Mouse (Mus musculus) liver, postnatal 0 days (tissue): ENCODE results near the gene Krt80. TPM values are rescaled to one million over a fixed set of nuclear protein-coding genes. Genes with fewer than 3 reads are reported as not detected.
A peak's percentile ranks its signal among the peaks of the same experiment; 100 is the strongest.

Experiments
- ATAC-seq: fragments of 200-750 bp; cut with Nextera tagmentation; 2 replicates; pipeline ENCODE4 v1.8.0; 2017; ENCODE audit warnings: mild to moderate bottlenecking, moderate library complexity
- DNase-seq: peaks from one replicate; pipeline ENCODE4 v3.0.0-alpha.2; 2016
- H3K27ac ChIP-seq: fragments of 300-500 bp; sonication (generic); 2 replicates; pipeline ENCODE4 v1.5.1; 2014; ENCODE audit warnings: antibody characterized with exemption, moderate library complexity, mild to moderate bottlenecking, low read depth
- H3K27me3 ChIP-seq: fragments of 300-500 bp; sonication (generic); 2 replicates; pipeline ENCODE4 v1.6.1; 2014; ENCODE audit warnings: low read length, control low read depth, mixed read lengths; ENCODE audit not compliant: insufficient read depth
- H3K36me3 ChIP-seq: fragments of 300-500 bp; sonication (generic); replicated peaks from 2 replicates; pipeline ENCODE4 v1.6.1; 2014; ENCODE audit warnings: mild to moderate bottlenecking, control low read depth, low read length, moderate library complexity, mixed read lengths; ENCODE audit not compliant: insufficient read depth
- H3K4me1 ChIP-seq: fragments of 300-500 bp; sonication (generic); 2 replicates; pipeline ENCODE4 v1.6.1; 2014; ENCODE audit warnings: antibody characterized with exemption, mild to moderate bottlenecking, control low read depth; ENCODE audit not compliant: insufficient read depth
- H3K4me2 ChIP-seq: fragments of 300-500 bp; sonication (generic); 2 replicates; pipeline ENCODE4 v1.6.1; 2014; ENCODE audit warnings: low read depth, mild to moderate bottlenecking, low read length, moderate library complexity, mixed read lengths
- H3K4me3 ChIP-seq: fragments of 300-500 bp; sonication (generic); 2 replicates; pipeline ENCODE4 v1.5.1; 2014; ENCODE audit warnings: low read depth, low read length
- H3K9ac ChIP-seq: fragments of 300-500 bp; sonication (generic); replicated peaks from 2 replicates; pipeline ENCODE4 v1.6.1; 2014; ENCODE audit warnings: mild to moderate bottlenecking, moderate library complexity
- H3K9me3 ChIP-seq: fragments of 300-500 bp; sonication (generic); 2 replicates; pipeline ENCODE4 v1.6.1; 2016; ENCODE audit warnings: mild to moderate bottlenecking, control low read depth, low read length, mixed read lengths
- CTCF ChIP-seq: sonication (generic); IDR thresholded peaks from 2 replicates; pipeline ENCODE4 v1.5.1; 2016; ENCODE audit warnings: antibody characterized with exemption, low read depth
- EP300 ChIP-seq: IDR thresholded peaks from 2 replicates; pipeline ENCODE4 v1.6.1; 2016; ENCODE audit warnings: antibody characterized with exemption, low read depth, mild to moderate bottlenecking
- WGBS: fragments of 180-500 bp; shearing (Covaris S2); extraction: QIAGEN DNeasy Blood & Tissue Kit; methylation state at CpG from one replicate; pipeline ENCODE4 v1.1.7; 2014; ENCODE audit not compliant: insufficient replicate concordance; 5-methylcytosine and 5-hydroxymethylcytosine counted together
- polyA plus RNA-seq: library from polyadenylated mRNA; unstranded; fragments of >200 nt; fragmentation: Nextera tagmentation; extraction: Ambion mirVana; gene quantifications from 2 replicates; pipeline ENCODE4 v1.2.1, GENCODE M21; 2015

Krt80 gene
- polyA plus RNA-seq, 1 experiment from 2014 or later, result 0.38 TPM

DNA sequence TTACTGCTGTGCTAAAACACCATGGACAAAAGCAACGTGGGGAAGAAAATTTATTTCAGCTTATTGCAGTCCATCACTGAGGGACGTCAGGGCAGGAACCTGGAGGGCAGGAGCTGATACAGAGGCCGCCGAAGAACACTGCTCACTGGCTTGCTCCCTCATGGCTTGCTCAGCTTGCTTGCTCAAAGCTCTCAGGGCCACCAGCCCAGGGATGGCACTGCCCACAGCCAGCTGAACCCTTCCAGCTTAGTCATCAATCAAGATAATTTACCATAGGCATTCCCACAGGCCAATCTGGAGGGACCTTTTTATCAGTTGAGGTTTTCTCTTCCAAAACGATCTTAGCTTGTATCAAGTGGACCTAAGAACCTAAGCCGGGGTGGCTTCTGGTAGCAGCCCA, 58.0 kb downstream of the Krt80 start:
- no peak overlapping the region for H3K27ac ChIP-seq
- no peak overlapping the region for H3K4me2 ChIP-seq
- TF ChIP-seq CTCF (no peak), EP300 (no peak)
- H3K36me3 ChIP-seq, result no peaks in the 10 kb centered on the region
- H3K4me3 ChIP-seq, result no peak overlapping the region
- peaks cover 10% of the 10 kb centered on the region for H3K4me1 ChIP-seq
- ATAC-seq, result no peak
- no peaks in the 10 kb centered on the region for H3K9me3 ChIP-seq
- no peaks in the 10 kb centered on the region for H3K27me3 ChIP-seq
- H3K9ac ChIP-seq, result no peak overlapping the region
- WGBS, result 71% methylated on average over 6 of the region's 6 CpGs
- no peak for DNase-seq

DNA sequence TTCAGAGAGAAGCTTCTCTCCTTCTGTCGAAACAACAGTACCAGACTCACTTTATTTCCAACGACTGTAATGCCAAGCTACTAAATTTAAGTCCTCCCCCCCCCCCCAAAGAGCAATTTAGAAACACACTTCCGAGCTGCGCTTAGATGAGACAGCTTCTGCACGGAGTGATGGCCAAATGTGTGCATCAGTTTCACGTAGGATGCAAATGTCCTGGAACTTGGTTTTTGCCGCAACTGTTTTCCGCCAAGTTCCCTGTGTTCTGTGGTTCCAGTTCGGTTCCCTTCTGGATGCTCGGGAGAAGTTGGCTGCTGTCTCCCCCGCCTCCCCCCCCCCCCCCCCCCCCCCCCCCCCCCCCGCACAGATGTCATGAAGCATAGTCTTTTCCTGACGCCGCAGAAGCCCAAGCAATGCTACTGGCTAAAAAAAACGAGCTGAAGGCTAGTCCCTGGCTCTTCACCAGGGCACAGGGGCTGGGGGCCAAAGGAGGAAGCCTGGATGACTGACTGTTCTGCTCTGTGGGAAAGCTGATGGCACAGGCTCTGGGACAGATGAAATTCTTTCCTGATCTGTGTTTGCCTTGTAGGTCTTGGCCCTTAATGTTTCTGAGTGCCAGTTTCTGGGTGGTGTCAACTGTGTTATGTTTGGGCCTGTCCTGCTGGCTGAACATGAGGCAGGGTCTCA, 58.7 kb downstream of the Krt80 start:
- DNase-seq (no peak), ATAC-seq (no peak)
- H3K9me3 ChIP-seq, result no peaks in the 10 kb centered on the region
- no peak overlapping the region for H3K4me2 ChIP-seq
- H3K27ac ChIP-seq, result no peak overlapping the region
- H3K36me3 ChIP-seq, result no peaks in the 10 kb centered on the region
- no peaks in the 10 kb centered on the region for H3K27me3 ChIP-seq
- H3K9ac ChIP-seq, result no peak overlapping the region
- WGBS, result 48% methylated on average over 14 of the region's 15 CpGs
- no peak overlapping the region for H3K4me3 ChIP-seq
- H3K4me1 ChIP-seq, result peaks cover 10% of the 10 kb centered on the region
- TF ChIP-seq EP300, result no peak
- TF ChIP-seq CTCF, result no peak

DNA sequence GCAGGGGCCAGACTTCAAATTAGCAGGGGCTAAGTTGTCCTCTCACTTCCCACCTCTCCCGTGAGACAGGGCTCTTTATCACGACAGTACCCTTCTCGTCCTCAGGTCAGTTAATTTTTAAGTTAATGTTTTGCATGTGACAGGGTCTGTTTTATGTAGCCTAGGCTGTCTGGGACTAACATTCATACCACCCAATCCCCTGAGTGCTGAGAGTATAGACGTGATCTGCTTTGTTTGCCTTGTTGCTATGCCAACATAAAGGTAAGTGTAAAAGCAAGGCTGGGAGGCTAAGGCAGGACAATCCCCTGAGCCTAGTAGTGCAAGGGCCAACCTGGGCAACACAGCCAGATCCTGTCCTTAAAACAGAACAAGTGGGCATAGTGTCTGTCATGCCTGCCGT, 60.5 kb downstream of the Krt80 start:
- DNase-seq (no peak), ATAC-seq (no peak)
- Histone ChIP-seq H3K4me2 (no peak overlapping the region), H3K4me1 (peaks cover 10% of the 10 kb centered on the region), H3K36me3 (no peaks in the 10 kb centered on the region), H3K27ac (peak overlapping the region; percentile 25; the same call in 1 of the 2 replicates), H3K4me3 (no peak overlapping the region), H3K9ac (no peak overlapping the region), H3K27me3 (no peaks in the 10 kb centered on the region), H3K9me3 (no peaks in the 10 kb centered on the region)
- no peak for TF ChIP-seq CTCF
- no peak for TF ChIP-seq EP300
- WGBS, result 33% methylated on average over 5 of the region's 5 CpGs

GRCm38 (mm10) chr15:101308440-101309348, 61.3 kb downstream of the Krt80 start:
- Histone ChIP-seq H3K27ac (peak overlapping the region; percentile 25; the same call in 1 of the 2 replicates), H3K4me2 (peak overlapping the region; percentile 18; the same call in 1 of the 2 replicates), H3K36me3 (no peaks in the 10 kb centered on the region), H3K9ac (no peak overlapping the region), H3K27me3 (no peaks in the 10 kb centered on the region), H3K4me3 (no peak overlapping the region), H3K9me3 (no peaks in the 10 kb centered on the region), H3K4me1 (peaks cover 10% of the 10 kb centered on the region)
- no peak for ATAC-seq
- WGBS, result 42% methylated on average over 13 of the region's 13 CpGs
- TF ChIP-seq EP300 (no peak; the same call in 1 of the 2 replicates), CTCF (no peak)
- DNase-seq, result no peak

DNA sequence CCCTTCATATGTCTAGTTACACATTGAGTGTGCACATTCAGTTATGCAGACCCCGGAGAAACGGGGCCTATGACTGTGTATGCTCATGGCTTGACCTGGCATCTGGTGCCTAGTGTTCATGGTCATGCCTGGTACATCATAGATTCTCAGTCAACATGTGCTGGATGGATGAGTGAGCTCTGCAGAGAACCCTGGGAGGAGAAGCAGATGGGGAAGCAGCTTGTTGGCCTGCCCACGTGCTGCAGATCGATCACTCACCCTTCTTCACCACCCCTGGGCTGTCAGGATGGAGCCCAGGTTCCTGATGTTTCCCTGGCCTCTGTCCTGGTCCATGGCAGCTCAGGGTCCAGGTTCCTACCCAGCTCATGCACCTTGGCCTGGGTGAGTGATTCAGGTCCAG, 63.5 kb downstream of the Krt80 start:
- 77% methylated on average over 4 of the region's 4 CpGs for WGBS
- H3K27me3 ChIP-seq, result no peaks in the 10 kb centered on the region
- H3K4me3 ChIP-seq, result no peak overlapping the region
- no peak for DNase-seq
- H3K36me3 ChIP-seq, result no peaks in the 10 kb centered on the region
- no peak overlapping the region for H3K4me2 ChIP-seq
- no peaks in the 10 kb centered on the region for H3K9me3 ChIP-seq
- TF ChIP-seq EP300 (no peak), CTCF (no peak)
- no peak for ATAC-seq
- peaks cover 10% of the 10 kb centered on the region for H3K4me1 ChIP-seq
- H3K9ac ChIP-seq, result no peak overlapping the region
- no peak overlapping the region for H3K27ac ChIP-seq

- ATAC-seq (no peak), DNase-seq (no peak)
- Histone ChIP-seq H3K36me3 (no peaks in the 10 kb centered on the region), H3K9me3 (no peaks in the 10 kb centered on the region), H3K9ac (no peak overlapping the region), H3K4me2 (no peak overlapping the region), H3K4me1 (no peaks in the 10 kb centered on the region; the same call in none of the 2 replicates), H3K4me3 (no peak overlapping the region), H3K27me3 (no peaks in the 10 kb centered on the region), H3K27ac (no peak overlapping the region)
- WGBS, result 61% methylated on average over 4 of the region's 4 CpGs
- TF ChIP-seq CTCF, result no peak
- no peak for TF ChIP-seq EP300
These were observed 66.1 kb downstream of the Krt80 start for GRCm38 (mm10) chr15:101303830-101304229.
